Mouse (Mus musculus) spleen, adult 2 months (tissue): ENCODE measurements around the gene Clic3. TPM values are rescaled to one million over a fixed set of nuclear protein-coding genes. Genes with fewer than 3 reads are reported as not detected.

Experiments used
- DNase-seq, 2 experiments: peaks; one replicate each; pipeline versions ENCODE4 v3.0.0 to v3.0.0-alpha.2; 2012 to 2021; ENCODE audit warnings: low spot score in 2 of 2, low read depth in 1 of 2
- H3K27ac ChIP-seq: fragments of 200-500 bp; 2 replicates; pipeline ENCODE4 v1.5.1; 2012; ENCODE audit warnings: low read length, inconsistent platforms; ENCODE audit not compliant: insufficient read depth
- H3K27me3 ChIP-seq: fragments of 200-500 bp; 2 replicates; pipeline ENCODE4 v1.6.1; 2012; ENCODE audit warnings: mild to moderate bottlenecking, moderate library complexity, low read length, inconsistent platforms; ENCODE audit not compliant: control insufficient read depth, insufficient read depth
- H3K36me3 ChIP-seq: fragments of 200-500 bp; 2 replicates; pipeline ENCODE4 v1.6.1; 2012; ENCODE audit warnings: mild to moderate bottlenecking, low read length, inconsistent platforms; ENCODE audit not compliant: control insufficient read depth, insufficient read depth
- H3K4me1 ChIP-seq: fragments of 200-500 bp; 2 replicates; pipeline ENCODE4 v1.6.1; 2011; ENCODE audit warnings: inconsistent platforms; ENCODE audit not compliant: control insufficient read depth, insufficient read depth, insufficient read length
- H3K4me3 ChIP-seq: fragments of 200-500 bp; 2 replicates; pipeline ENCODE4 v1.5.1; 2011; ENCODE audit warnings: mild to moderate bottlenecking, inconsistent platforms; ENCODE audit not compliant: insufficient read depth, insufficient read length; ENCODE audit errors: extremely low read depth
- CTCF ChIP-seq: fragments of 200-500 bp; IDR thresholded peaks from 2 replicates; pipeline ENCODE4 v1.5.1; 2011; ENCODE audit warnings: mild to moderate bottlenecking, inconsistent platforms; ENCODE audit not compliant: insufficient read depth, insufficient read length, insufficient replicate concordance; ENCODE audit errors: extremely low read depth
- POLR2A ChIP-seq: fragments of 200-500 bp; IDR thresholded peaks from 2 replicates; pipeline ENCODE4 v1.6.1; 2011; ENCODE audit warnings: low read depth, low read length, inconsistent platforms
- WGBS: fragments of 180-500 bp; shearing (Covaris S2); methylation state at CpG from one replicate; pipeline ENCODE4 v1.1.7; 2018; 5-methylcytosine and 5-hydroxymethylcytosine counted together
- polyA plus RNA-seq: library from polyadenylated mRNA; depleted of rRNA; stranded (reverse); fragments of >200 nt; gene quantifications from 2 replicates; pipeline ENCODE4 v1.2.3, GENCODE M21; 2012; rRNA removed

Clic3 gene
- polyA plus RNA-seq, 1 experiment: 2.5 TPM

- Histone ChIP-seq H3K4me1 (peaks cover 14% of the 10 kb centered on the region; the same call in 1 of the 2 replicates), H3K36me3 (peaks cover 15% of the 10 kb centered on the region), H3K27ac (peak within 1 kb of the TSS; percentile 58), H3K4me3 (peak within 1 kb of the TSS; percentile 83), H3K27me3 (no peaks in the 10 kb centered on the region)
- WGBS: 76% methylated on average over 20 of the region's 20 CpGs
- TF ChIP-seq POLR2A: no peak
- no peak for TF ChIP-seq CTCF
- no peak for DNase-seq
These were observed 45.2 kb downstream of the Clic3 start, which contains the start of gene C8g for GRCm38 (mm10) chr2:25501593-25502486. C8g (minus strand) TSS chr2:25501719.

GRCm38 (mm10) chr2:25502726-25503125 lies 46.1 kb downstream of the Clic3 start:
- TF ChIP-seq CTCF: no peak
- no peak for TF ChIP-seq POLR2A
- no peak for DNase-seq
- Histone ChIP-seq H3K27me3 (no peaks in the 10 kb centered on the region), H3K36me3 (peaks cover 15% of the 10 kb centered on the region), H3K4me3 (no peak overlapping the region), H3K4me1 (peaks cover 12% of the 10 kb centered on the region; the same call in 1 of the 2 replicates), H3K27ac (no peak overlapping the region)
- 84% methylated on average over 3 of the region's 3 CpGs for WGBS

GRCm38 (mm10) chr2:25504538-25504937 lies 47.9 kb downstream of the Clic3 start:
- WGBS: 69% methylated on average over 19 of the region's 19 CpGs
- Histone ChIP-seq H3K4me1 (peaks cover 12% of the 10 kb centered on the region; the same call in 1 of the 2 replicates), H3K27ac (no peak overlapping the region), H3K27me3 (no peaks in the 10 kb centered on the region), H3K36me3 (peaks cover 15% of the 10 kb centered on the region), H3K4me3 (no peak overlapping the region)
- DNase-seq: no peak
- TF ChIP-seq CTCF (no peak), POLR2A (no peak)

- H3K4me1 ChIP-seq: peaks cover 11% of the 10 kb centered on the region; the same call in 1 of the 2 replicates
- no peak overlapping the region for H3K27ac ChIP-seq
- no peaks in the 10 kb centered on the region for H3K27me3 ChIP-seq
- DNase-seq: no peak
- TF ChIP-seq CTCF (no peak), POLR2A (no peak)
- peaks cover 15% of the 10 kb centered on the region for H3K36me3 ChIP-seq
- 78% methylated on average over 1 of the region's 1 CpGs for WGBS
- no peak overlapping the region for H3K4me3 ChIP-seq
These were observed 48.4 kb downstream of the Clic3 start for GRCm38 (mm10) chr2:25505000-25505399.

GRCm38 (mm10) chr2:25505860-25506259 lies 49.2 kb downstream of the Clic3 start:
- TF ChIP-seq POLR2A: no peak
- no peak for TF ChIP-seq CTCF
- DNase-seq: no peak
- no peak overlapping the region for H3K27ac ChIP-seq
- H3K36me3 ChIP-seq: peaks cover 15% of the 10 kb centered on the region
- no peaks in the 10 kb centered on the region for H3K27me3 ChIP-seq
- no peak overlapping the region for H3K4me3 ChIP-seq
- H3K4me1 ChIP-seq: peaks cover 9% of the 10 kb centered on the region; the same call in 1 of the 2 replicates
- WGBS: 95% methylated on average over 4 of the region's 4 CpGs

GRCm38 (mm10) chr2:25506964-25507363 lies 50.3 kb downstream of the Clic3 start:
- Histone ChIP-seq H3K4me3 (no peak overlapping the region), H3K36me3 (peaks cover 15% of the 10 kb centered on the region), H3K4me1 (peaks cover 2% of the 10 kb centered on the region; the same call in 1 of the 2 replicates), H3K27ac (no peak overlapping the region), H3K27me3 (no peaks in the 10 kb centered on the region)
- WGBS: 62% methylated on average over 5 of the region's 5 CpGs
- TF ChIP-seq CTCF: peak; percentile 17; the same call in 1 of the 2 replicates
- TF ChIP-seq POLR2A: no peak
- DNase-seq: peak in 1 of 2 experiments; percentile 9

Other genes with a start within 250 kb of the Clic3 start
- 61.6 and 68.1 TPM in 2 replicates for gene Nelfb, start 245.3 kb upstream of the Clic3 start, polyA plus RNA-seq
- 0.05 TPM in 1 of 2 replicates, not detected in the other for gene Stpg3, start 242.2 kb upstream of the Clic3 start, polyA plus RNA-seq
- gene Fam166a, start 238.1 kb upstream of the Clic3 start, polyA plus RNA-seq: 0.11 and 0.16 TPM in 2 replicates
- gene Tubb4b, start 232.1 kb upstream of the Clic3 start, polyA plus RNA-seq: 222 and 307 TPM in 2 replicates
- 0.04 and 0.06 TPM in 2 replicates for gene Slc34a3, start 222.5 kb upstream of the Clic3 start, polyA plus RNA-seq
- gene Rnf224, start 220.1 kb upstream of the Clic3 start, polyA plus RNA-seq: not detected in 2 replicates
- 1.8 and 2.1 TPM in 2 replicates for gene Rnf208, start 214.6 kb upstream of the Clic3 start, polyA plus RNA-seq
- not detected in 2 replicates for gene Cysrt1, start 214.4 kb upstream of the Clic3 start, polyA plus RNA-seq
- 21.0 and 25.2 TPM in 2 replicates for gene AL732309.1, start 210.0 kb upstream of the Clic3 start, polyA plus RNA-seq
- 44.4 and 60.5 TPM in 2 replicates for gene Tmem203, start 201.4 kb upstream of the Clic3 start, polyA plus RNA-seq
- gene Tprn, start 194.2 kb upstream of the Clic3 start, polyA plus RNA-seq: 17.1 and 23.5 TPM in 2 replicates
- 45.5 and 67.8 TPM in 2 replicates for gene Ssna1, start 184.4 kb upstream of the Clic3 start, polyA plus RNA-seq
- 55.7 and 68.8 TPM in 2 replicates for gene Anapc2, start 184.4 kb upstream of the Clic3 start, polyA plus RNA-seq
- not detected in 2 replicates for gene Tmem210, start 168.7 kb upstream of the Clic3 start, polyA plus RNA-seq
- 0.28 and 0.77 TPM in 2 replicates for gene Lrrc26, start 166.9 kb upstream of the Clic3 start, polyA plus RNA-seq
- 0.04 and 0.26 TPM in 2 replicates for gene Grin1, start 137.7 kb upstream of the Clic3 start, polyA plus RNA-seq
- gene Man1b1, start 124.5 kb upstream of the Clic3 start, polyA plus RNA-seq: 11.4 and 14.6 TPM in 2 replicates
- gene Dpp7, start 100.5 kb upstream of the Clic3 start, polyA plus RNA-seq: 35.1 and 41.8 TPM in 2 replicates
- gene Uap1l1, start 91.2 kb upstream of the Clic3 start, polyA plus RNA-seq: 28.4 and 55.4 TPM in 2 replicates
- gene Sapcd2, start 84.5 kb upstream of the Clic3 start, polyA plus RNA-seq: 6.7 and 9.4 TPM in 2 replicates
- 5.0 and 5.9 TPM in 2 replicates for gene Entpd2, start 61.0 kb upstream of the Clic3 start, polyA plus RNA-seq
- gene Npdc1, start 57.5 kb upstream of the Clic3 start, polyA plus RNA-seq: 31.0 and 36.5 TPM in 2 replicates
- 2.4 and 3.7 TPM in 2 replicates for gene Fut7, start 33.6 kb upstream of the Clic3 start, polyA plus RNA-seq
- 61.1 and 67.6 TPM in 2 replicates for gene Abca2, start 28.1 kb upstream of the Clic3 start, polyA plus RNA-seq
- gene Paxx, start 4.3 kb downstream of the Clic3 start, polyA plus RNA-seq: 68.7 and 86.4 TPM in 2 replicates
- gene Ptgds, start 13.2 kb downstream of the Clic3 start, polyA plus RNA-seq: 0.27 and 7.8 TPM in 2 replicates
- gene Lcn12, start 37.1 kb downstream of the Clic3 start, polyA plus RNA-seq: not detected in 2 replicates
- 34.7 and 42.0 TPM in 2 replicates for gene Fbxw5, start 43.9 kb downstream of the Clic3 start, polyA plus RNA-seq
- gene C8g, start 44.9 kb downstream of the Clic3 start, polyA plus RNA-seq: 1.9 TPM in 2 replicates
- 21.6 and 22.6 TPM in 2 replicates for gene Traf2, start 90.1 kb downstream of the Clic3 start, polyA plus RNA-seq
- gene Edf1, start 101.0 kb downstream of the Clic3 start, polyA plus RNA-seq: 56.2 and 74.7 TPM in 2 replicates
- 2.2 and 4.0 TPM in 2 replicates for gene Mamdc4, start 118.0 kb downstream of the Clic3 start, polyA plus RNA-seq
- gene Phpt1, start 118.4 kb downstream of the Clic3 start, polyA plus RNA-seq: 22.5 and 28.5 TPM in 2 replicates
- gene Ajm1, start 124.9 kb downstream of the Clic3 start, polyA plus RNA-seq: 6.3 and 7.6 TPM in 2 replicates
- 43.6 and 55.1 TPM in 2 replicates for gene Rabl6, start 151.7 kb downstream of the Clic3 start, polyA plus RNA-seq
- gene Ccdc183, start 160.8 kb downstream of the Clic3 start, polyA plus RNA-seq: not detected in 2 replicates
- 16.4 and 16.8 TPM in 2 replicates for gene Tmem141, start 165.2 kb downstream of the Clic3 start, polyA plus RNA-seq
- gene Fcna, start 171.2 kb downstream of the Clic3 start, polyA plus RNA-seq: 71.2 and 120 TPM in 2 replicates
- gene Lcn8, start 196.3 kb downstream of the Clic3 start, polyA plus RNA-seq: not detected in 2 replicates
- gene Lcn5, start 201.1 kb downstream of the Clic3 start, polyA plus RNA-seq: not detected in 2 replicates
- gene Lcn6, start 219.9 kb downstream of the Clic3 start, polyA plus RNA-seq: not detected in 2 replicates
- not detected in 2 replicates for gene Lcn10, start 225.9 kb downstream of the Clic3 start, polyA plus RNA-seq
- not detected in 2 replicates for gene Obp2a, start 243.2 kb downstream of the Clic3 start, polyA plus RNA-seq
- 55.3 and 83.7 TPM in 2 replicates for gene Bmyc, start 249.9 kb downstream of the Clic3 start, polyA plus RNA-seq